16 mouse cellular contexts compared by ENCODE assay signal in genomic region chr1:104241605-104242004, GRCm38 (mm10).
"Had no signal": no experiment of that assay in that cellular context is flagged by ENCODE, and none has a peak within 500 bp of the region (broad histone marks: within the 10 kb centered on the region; RNA-seq: fewer than 3 reads in every experiment).

No protein-coding gene starts in this region.

- DNase-seq: kidney, adult 8-10 months; kidney, postnatal 25 days; liver; liver, embryonic 13.5 days; liver, postnatal 0 days; lung, postnatal 14 days; thymus, postnatal 36 days had no signal

- H3K4me1 ChIP-seq: limb, embryonic 12.5 days; liver, embryonic 13.5 days; lung, embryonic 15.5 days; megakaryocyte, embryonic 14.5 days; midbrain, embryonic 15.5 days; neural tube, embryonic 12.5 days; stomach, embryonic 15.5 days had no signal

- H3K9ac ChIP-seq: limb, embryonic 12.5 days; liver, embryonic 13.5 days; liver, postnatal 0 days; lung, embryonic 15.5 days; midbrain, embryonic 15.5 days; neural tube, embryonic 12.5 days; stomach, embryonic 15.5 days had no signal

- ATAC-seq: intestine, postnatal 0 days; liver, postnatal 0 days; midbrain, embryonic 15.5 days had no signal

- H3K4me3 ChIP-seq: limb, embryonic 12.5 days; liver, embryonic 13.5 days; lung, embryonic 15.5 days; megakaryocyte, embryonic 14.5 days; midbrain, embryonic 15.5 days; neural tube, embryonic 12.5 days; stomach, embryonic 15.5 days had no signal

- H3K27ac ChIP-seq: limb, embryonic 12.5 days; liver, embryonic 13.5 days; lung, embryonic 15.5 days; macrophage; midbrain, embryonic 15.5 days; neural tube, embryonic 12.5 days; stomach, embryonic 15.5 days had no signal

- H3K4me2 ChIP-seq: limb, embryonic 12.5 days; liver, embryonic 13.5 days; lung, embryonic 15.5 days; midbrain, embryonic 11.5 days; midbrain, embryonic 15.5 days; neural tube, embryonic 12.5 days; stomach, embryonic 15.5 days had no signal

- H3K27me3 ChIP-seq: limb, embryonic 12.5 days; liver, embryonic 13.5 days; lung, embryonic 15.5 days; megakaryocyte, embryonic 14.5 days; midbrain, embryonic 15.5 days; neural tube, embryonic 12.5 days; stomach, embryonic 15.5 days had no signal

- H3K36me3 ChIP-seq: limb, embryonic 12.5 days; liver, embryonic 13.5 days; lung, embryonic 15.5 days; midbrain, embryonic 15.5 days; neural tube, embryonic 12.5 days; stomach, embryonic 15.5 days had no signal

- H3K9me3 ChIP-seq: limb, embryonic 12.5 days; liver, embryonic 13.5 days; lung, embryonic 15.5 days; megakaryocyte, embryonic 14.5 days; midbrain, embryonic 15.5 days; neural tube, embryonic 12.5 days; stomach, embryonic 15.5 days had no signal
